Mouse (Mus musculus) layer of hippocampus, adult 2 months (tissue): ENCODE results near the gene Ndrg3. TPM values are rescaled to one million over a fixed set of nuclear protein-coding genes. Genes with fewer than 3 reads are reported as not detected.
"Not testable (repeated sequence)": the region's sequence is repeated elsewhere in the genome, so short reads cannot be mapped to it uniquely, and the experiment has no call there.

ENCODE experiments used
- DNase-seq, 2 experiments: peaks; one replicate each; pipeline ENCODE4 v3.0.0; 2022; ENCODE audit warnings: low spot score in 2 of 2
- H3K27ac ChIP-seq: fragments of 200-600 bp; 2 replicates; pipeline ENCODE4 v1.8.1; 2022
- H3K4me3 ChIP-seq: fragments of 200-600 bp; 2 replicates; pipeline ENCODE4 v1.8.1; 2022; ENCODE audit warnings: mild to moderate bottlenecking
- CTCF ChIP-seq: fragments of 200-600 bp; conservative IDR thresholded peaks from 2 replicates; pipeline ENCODE4 v1.8.1; 2022; ENCODE audit warnings: antibody characterized with exemption, mild to moderate bottlenecking, moderate library complexity
- total RNA-seq, 2 experiments: library from RNA; stranded (reverse); gene quantifications; 2 replicates each; pipeline ENCODE4 v1.2.3; 2021

Gene Ndrg3
- total RNA-seq, 2 experiments from 2014 or later, result 416 to 430 TPM

DNA sequence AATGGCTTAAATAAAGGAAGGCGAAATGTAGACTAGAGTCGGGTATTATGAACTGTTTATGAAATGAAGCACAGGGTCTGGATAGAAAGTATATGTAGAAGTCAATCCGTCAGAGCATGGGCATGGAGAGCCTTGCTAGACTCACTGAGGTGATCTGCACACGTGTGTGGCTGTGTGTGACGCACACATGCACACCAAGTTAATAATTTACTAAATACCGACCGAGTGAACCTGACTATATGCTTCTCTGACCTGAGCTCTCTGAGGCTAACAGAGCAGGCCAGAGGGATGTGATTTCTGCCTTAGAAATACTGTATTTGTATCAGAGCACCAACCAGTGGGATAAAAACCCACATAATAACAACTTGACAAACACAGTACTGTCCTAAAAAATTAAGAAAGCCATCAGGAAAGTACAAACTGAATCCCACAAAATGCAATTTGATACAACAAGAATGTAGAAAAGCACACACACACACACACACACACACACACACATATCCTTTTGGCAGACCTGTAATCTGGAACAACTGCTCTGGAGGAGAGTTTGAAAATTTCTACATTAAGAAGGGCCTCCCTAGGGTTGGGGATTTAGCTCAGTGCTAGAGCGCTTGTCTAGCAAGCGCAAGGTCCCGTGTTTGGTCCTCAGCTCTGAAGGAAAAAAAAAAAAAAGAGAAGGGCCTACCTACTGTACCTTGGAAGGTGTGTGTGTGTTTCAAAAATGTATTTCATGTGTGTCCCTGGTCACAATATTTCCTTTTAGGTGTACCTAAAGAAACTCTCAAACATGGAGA, 40.4 kb downstream of the Ndrg3 start:
- DNase-seq, result no peak
- Histone ChIP-seq H3K4me3 (no peak overlapping the region), H3K27ac (peak overlapping the region; percentile 40; the same call in 1 of the 2 replicates)
- TF ChIP-seq CTCF, result no peak

DNA sequence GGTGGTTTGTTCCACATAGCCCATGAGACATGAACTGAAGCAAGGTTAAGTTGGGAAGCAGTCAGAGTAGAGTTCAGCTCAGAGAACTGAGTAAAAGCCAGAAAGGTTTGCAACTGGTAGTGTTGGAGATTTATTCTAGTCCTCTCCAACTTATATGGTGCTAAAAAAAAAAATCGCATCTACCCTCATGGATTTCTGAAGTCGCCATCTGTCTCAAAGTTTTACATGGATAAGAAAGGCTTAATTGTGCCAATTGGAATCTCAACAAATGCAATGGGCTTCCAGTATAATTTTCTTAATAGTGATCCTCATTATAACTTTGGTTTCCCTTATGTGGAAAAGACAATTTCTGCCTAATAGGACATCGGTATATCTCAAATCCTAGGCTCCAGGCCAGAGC, 41.0 kb downstream of the Ndrg3 start:
- H3K4me3 ChIP-seq, result no peak overlapping the region
- TF ChIP-seq CTCF, result no peak
- H3K27ac ChIP-seq, result peak overlapping the region; percentile 40; the same call in 1 of the 2 replicates
- DNase-seq, result peak in 1 of 2 experiments; percentile 29

DNA sequence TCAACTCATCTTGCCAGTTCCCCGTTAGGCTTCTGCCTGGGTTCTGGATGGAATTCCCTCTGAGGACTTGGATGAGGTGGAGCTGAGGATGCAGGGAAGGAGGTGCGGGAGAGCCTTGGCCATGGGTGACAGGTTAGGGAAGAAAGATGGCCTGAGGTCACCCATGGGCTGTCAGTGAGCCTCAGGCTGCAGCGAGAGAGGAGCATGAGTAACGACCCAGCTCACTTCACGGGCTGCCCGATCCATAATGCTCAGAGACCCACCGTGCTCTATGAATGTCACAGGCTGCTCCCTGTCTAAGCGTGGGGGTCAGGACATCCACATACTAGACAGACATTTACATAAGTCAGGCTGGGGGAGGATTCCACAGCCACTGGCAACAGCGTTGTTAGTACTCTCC, 50.3 kb downstream of the Ndrg3 start:
- not testable (repeated sequence) for H3K4me3 ChIP-seq, DNase-seq
- peak overlapping the region; percentile 78 for H3K27ac ChIP-seq

DNA sequence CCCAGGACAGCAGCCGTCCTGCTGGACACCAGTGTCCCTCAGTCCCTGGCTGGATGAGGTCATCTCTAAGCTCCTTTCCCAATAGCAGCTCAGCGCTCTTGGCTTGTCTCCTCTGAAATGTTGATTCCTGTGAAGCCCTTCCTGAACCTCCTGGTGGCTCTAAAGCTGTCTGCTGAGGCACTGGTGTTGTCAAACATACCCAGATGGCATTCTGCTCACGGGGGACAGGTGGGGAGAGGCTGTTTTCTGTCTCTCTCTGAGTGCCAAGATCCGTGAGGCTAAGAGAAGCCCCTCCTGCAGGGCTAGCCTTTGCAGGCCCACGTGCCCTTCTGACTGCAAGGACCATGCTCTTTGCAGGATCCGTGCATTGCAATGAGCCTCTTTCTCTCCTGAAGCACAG, 51.9 kb downstream of the Ndrg3 start:
- peak overlapping the region; percentile 14; the same call in 1 of the 2 replicates for H3K27ac ChIP-seq
- not testable (repeated sequence) for H3K4me3 ChIP-seq, DNase-seq

DNA sequence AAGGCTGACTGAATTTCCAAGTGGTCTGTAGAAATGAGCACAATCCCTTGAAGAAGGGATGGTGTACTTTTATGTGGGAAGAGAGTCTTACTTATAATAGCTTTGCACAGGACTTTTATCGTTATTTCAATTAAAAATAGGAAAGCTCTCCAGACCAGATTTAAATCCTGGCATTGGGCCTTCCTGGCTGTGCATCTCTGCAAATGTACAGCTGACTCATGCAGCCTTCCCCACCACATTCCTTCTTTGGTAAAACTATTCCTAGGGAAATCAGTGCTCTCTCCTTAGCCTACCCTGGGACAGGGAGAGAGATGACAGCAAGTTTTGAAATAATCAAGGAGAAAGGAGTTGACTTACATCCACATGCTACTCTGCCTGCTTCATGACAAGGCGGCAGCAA, 54.1 kb downstream of the Ndrg3 start:
- no peak for TF ChIP-seq CTCF
- no peak overlapping the region for H3K4me3 ChIP-seq
- peak in 1 of 2 experiments; percentile 64 for DNase-seq
- peak overlapping the region; percentile 63; the same call in 1 of the 2 replicates for H3K27ac ChIP-seq

DNA sequence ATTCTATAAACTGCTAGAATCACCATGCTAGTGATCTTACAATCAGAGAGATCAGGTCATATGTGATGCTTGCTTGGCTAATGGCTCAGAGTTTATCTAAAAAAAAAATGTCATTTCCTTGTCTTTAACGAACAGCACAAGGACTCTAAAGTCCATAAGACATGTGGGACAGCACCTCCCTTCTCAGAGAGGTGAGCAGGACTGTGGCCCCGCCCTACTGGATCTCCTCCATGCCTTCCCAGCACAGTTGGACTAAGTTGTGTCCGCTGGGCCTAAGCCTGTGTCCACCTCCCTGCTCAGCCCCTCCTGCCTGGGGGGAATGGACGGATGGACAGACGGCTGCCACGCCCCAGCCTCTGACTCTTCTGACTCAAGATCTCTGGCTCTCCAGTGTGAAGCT, 56.9 kb downstream of the Ndrg3 start:
- H3K4me3 ChIP-seq, result no peak overlapping the region
- DNase-seq, result no peak
- no peak for TF ChIP-seq CTCF
- H3K27ac ChIP-seq, result no peak overlapping the region

DNA sequence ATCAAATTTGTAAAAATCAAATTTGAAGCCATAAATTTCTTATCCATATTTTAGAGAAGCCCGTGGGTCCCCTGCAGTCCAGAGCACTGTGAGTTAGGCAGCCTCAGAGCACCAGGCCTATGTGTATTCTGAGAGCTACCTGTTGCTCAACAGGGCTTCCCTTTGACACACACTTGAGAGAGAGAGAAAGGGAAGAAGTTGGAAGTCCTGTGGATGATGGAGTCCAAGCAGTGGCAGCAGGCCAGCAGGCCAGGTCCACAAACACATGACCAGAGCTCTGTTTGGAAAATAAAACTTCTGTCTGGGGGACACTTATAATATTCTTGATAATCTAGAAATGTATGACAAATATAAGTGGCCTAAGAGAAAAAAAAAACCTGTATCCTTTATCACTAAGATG, 58.4 kb downstream of the Ndrg3 start:
- no peak overlapping the region for H3K27ac ChIP-seq
- no peak for TF ChIP-seq CTCF
- no peak overlapping the region for H3K4me3 ChIP-seq

DNA sequence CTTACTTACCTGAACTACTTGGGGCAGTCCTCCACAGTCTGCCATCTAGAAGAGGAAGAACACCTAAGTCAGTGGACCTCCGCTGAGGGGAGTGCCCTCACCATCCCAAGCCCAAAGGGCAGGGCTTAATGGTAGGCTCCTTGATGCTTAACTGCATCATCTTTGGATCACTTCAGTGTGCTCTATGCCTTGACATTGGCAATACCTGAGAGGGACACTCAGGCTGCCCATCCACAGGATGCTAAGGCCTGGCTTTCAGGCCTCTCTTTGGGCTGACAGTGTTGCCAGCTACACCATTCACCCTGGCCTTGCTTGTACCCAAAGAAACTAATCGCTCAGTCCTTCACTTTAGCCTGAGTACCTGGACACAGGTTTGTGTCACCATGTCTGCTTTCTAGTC, 60.4 kb downstream of the Ndrg3 start:
- TF ChIP-seq CTCF, result no peak
- H3K27ac ChIP-seq, result no peak overlapping the region
- no peak for DNase-seq
- no peak overlapping the region for H3K4me3 ChIP-seq

More for the DNA sequence above, 58.4 kb downstream of the Ndrg3 start:
- DNase-seq, result no peak

DNA sequence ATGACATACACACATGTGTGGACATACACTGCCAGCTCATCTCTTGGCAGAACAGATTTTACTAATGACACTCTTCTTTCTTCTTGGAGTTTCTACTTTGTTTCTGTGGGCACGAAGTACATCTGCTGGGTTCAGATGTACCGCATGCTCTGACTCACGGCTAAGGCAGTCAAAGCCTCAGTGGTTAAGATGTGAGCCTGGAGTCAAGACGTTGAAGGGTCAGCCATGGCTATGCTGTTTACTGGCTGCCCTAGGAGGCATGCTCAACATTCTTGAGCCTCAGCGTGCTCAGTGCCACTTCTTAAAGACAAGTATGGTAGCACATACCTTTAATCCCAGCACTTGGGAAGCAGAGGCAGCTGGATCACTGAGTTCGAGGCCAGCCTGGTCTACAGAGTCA, 61.3 kb downstream of the Ndrg3 start:
- H3K4me3 ChIP-seq, result no peak overlapping the region
- DNase-seq, result no peak
- TF ChIP-seq CTCF, result no peak
- H3K27ac ChIP-seq, result peak overlapping the region; percentile 43; the same call in 1 of the 2 replicates

DNA sequence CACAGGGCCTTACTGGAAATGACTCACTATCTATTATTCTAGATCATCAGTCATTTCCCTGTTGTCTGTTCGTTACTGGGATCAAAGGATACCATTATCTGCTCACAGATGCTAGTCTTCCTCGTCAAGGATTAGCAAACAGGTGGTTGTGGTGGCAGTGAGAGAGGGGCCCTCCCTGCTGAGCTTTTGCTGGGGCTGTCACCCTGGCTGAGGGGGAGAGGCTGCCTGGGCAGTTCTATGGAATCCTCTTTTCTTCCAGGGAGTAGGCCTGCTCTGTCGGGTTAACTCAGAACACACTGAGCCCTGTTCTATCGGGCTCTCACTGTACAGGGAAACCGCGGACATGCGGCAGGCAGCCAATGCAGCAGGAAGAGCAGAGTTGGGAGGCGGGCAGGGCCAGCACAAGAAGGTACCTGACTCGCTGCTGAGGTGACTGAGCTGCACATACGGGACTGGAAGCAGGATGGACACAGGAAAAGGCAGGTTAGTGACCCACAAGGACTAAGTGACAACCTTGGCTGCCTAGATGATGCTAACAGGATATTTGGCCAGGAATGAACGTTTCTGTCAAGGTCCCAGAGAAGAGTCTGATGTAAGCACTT, 62.2 kb downstream of the Ndrg3 start:
- TF ChIP-seq CTCF, result no peak
- no peak overlapping the region for H3K4me3 ChIP-seq
- H3K27ac ChIP-seq, result peak overlapping the region; percentile 68
- DNase-seq, result no peak

DNA sequence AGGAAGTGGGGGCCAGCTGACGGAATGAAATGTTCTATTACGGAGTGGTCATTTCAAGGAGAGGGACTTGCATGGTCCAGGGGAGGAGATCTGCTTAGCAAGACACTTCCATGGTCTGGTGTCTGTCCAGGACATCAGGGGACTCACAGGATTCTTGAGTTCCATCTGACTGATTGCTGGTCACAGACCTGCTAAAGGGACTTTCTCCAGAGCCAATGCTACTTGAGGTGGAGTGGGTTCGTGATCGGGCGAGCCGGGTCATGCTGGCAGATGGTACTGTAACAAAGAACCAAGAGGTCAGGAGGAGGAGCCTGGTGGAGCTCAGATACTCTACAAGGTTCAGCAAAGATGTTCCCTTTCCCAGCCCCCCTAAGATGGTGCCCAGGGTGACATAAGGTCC, 63.2 kb downstream of the Ndrg3 start:
- TF ChIP-seq CTCF, result no peak
- H3K27ac ChIP-seq, result peak overlapping the region; percentile 51
- DNase-seq, result no peak
- H3K4me3 ChIP-seq, result no peak overlapping the region

DNA sequence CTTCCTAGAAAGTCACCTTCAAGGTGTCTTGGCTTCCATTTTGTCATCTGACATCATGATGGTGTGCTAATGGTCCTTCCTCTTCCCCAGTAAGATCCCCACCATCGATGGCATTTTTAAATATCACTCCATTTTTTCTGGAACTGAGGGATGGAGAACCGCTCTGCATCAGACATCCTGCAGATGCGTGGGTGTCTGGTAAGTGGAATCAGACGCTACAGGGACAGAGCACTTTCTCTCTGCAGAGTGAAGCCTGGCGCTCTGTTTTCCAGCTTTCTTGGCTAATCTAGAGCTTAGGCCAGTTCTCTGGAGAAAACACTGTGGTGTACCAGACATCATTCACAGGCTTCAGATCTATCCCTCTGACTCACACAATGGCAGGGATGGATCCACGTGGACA, 64.2 kb downstream of the Ndrg3 start:
- no peak for TF ChIP-seq CTCF
- no peak for DNase-seq
- Histone ChIP-seq H3K4me3 (no peak overlapping the region), H3K27ac (peak overlapping the region; percentile 51; the same call in 1 of the 2 replicates)

DNA sequence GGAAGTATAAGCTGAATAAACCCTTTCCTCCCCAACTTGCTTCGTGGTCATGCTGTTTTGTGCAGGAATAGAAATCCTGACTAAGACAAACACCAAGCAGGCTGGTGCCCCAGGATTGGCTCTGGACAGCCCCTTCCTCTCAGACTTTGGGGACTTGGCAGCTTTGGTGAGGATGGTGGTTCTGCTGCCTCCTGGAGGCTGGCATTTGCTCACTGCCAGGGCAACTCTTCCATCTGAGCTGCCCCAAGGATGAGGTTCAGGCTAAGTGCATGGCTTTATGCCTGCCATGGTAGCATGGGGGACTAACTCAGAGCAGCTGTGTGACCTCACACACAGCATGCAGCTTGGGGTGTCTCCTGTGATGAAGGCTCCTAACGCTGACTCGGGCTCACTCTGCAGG, 66.2 kb downstream of the Ndrg3 start:
- H3K27ac ChIP-seq, DNase-seq, H3K4me3 ChIP-seq: not testable (repeated sequence)

DNA sequence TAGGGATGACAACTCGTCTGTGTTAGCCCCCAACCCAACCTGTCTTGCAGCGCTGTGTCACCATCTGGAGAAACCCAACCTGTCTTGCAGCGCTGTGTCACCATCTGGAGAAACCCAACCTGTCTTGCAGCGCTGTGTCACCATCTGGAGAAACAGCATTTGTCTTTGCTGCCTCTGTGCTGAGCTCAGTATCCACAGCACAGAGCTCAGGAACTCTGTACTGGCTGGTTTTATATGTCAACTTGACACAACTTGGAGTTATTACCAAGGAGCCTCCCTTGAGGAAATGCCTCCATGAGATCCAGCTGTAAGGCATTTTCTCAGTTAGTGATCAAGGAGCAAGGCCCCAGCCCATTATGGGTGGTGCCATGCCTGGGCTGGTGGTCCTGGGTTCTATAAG, 66.8 kb downstream of the Ndrg3 start:
- not testable (repeated sequence) for DNase-seq, H3K4me3 ChIP-seq, H3K27ac ChIP-seq
